Mouse (Mus musculus) left cerebral cortex, postnatal 36 days (tissue): Measurements from ENCODE around the gene Ift122. TPM values are rescaled to one million over a fixed set of nuclear protein-coding genes. Genes with fewer than 3 reads are reported as not detected.

Source experiments
- DNase-seq, 2 experiments: peaks; one replicate each; pipeline ENCODE4 v3.0.0; 2021 to 2022; ENCODE audit warnings: low spot score in 2 of 2, mixed read lengths in 1 of 2
- intact Hi-C: fragments of 180-260 bp; cut with DNase I; formaldehyde crosslinking; loops from one replicate; pipeline ENCODE4 v1.15.1; 2025
- total RNA-seq, 2 experiments: library from RNA; stranded (reverse); gene quantifications; 2 replicates each; pipeline ENCODE4 v1.2.3; 2021

The Ift122 gene
- total RNA-seq, 2 experiments from 2014 or later = 27.0 to 31.0 TPM

DNA sequence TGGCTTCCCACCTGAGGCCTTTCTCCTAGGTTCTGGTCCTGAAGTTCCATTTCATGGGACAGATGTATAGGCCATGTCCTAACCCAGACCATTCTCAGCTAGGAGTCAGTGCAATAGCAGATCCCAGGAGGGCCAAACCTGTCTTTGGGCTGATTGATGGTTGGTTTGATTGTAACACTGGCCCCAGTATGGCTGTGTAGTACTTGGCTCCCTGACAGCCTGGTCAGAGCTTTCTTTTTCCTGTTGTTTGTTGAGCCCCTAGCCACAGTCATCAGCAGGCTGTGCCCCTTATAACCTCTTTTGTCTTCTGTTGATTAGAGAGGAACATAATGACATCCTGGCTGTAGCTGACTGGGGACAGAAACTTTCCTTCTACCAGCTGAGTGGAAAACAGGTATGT lies 30.7 kb downstream of the Ift122 start:
- DNase-seq = no peak
- intact Hi-C loops = no loop called here

DNA sequence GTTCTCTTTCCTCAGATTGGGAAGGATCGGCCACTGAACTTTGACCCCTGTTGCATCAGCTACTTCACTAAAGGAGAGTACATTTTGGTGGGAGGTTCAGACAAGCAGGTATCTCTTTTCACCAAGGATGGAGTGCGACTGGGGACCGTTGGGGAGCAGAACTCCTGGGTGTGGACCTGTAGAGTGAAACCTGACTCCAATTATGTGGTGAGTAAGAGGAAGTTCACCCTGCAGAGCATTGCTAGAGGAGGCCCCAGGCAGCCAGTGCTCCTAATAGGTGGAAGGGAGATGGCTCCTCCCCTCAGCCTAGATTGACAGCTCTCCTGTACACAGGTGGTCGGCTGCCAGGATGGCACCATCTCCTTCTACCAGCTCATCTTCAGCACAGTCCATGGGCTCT lies 33.6 kb downstream of the Ift122 start:
- intact Hi-C loops = no loop called here
- no peak for DNase-seq

DNA sequence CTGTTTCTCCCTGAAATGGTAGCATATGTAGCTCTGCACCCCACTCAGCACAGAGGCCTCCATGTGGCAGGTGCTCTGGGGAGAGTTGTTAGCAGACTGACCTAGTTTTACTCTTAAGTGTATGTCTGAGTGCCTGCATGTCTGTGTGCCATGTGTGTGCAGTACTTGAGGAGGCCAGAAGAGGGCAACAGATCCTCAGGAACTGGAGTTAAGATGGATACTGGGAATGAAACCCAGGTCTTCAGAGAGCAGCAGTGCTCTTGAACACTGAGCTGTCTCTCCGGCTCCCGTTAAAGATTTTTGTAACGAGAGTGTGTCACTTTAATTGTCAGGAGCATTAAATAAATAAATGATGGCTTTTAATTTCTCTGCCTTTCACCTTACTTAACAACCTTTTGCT lies 35.0 kb downstream of the Ift122 start:
- intact Hi-C loops = no loop called here
- DNase-seq = no peak

DNA sequence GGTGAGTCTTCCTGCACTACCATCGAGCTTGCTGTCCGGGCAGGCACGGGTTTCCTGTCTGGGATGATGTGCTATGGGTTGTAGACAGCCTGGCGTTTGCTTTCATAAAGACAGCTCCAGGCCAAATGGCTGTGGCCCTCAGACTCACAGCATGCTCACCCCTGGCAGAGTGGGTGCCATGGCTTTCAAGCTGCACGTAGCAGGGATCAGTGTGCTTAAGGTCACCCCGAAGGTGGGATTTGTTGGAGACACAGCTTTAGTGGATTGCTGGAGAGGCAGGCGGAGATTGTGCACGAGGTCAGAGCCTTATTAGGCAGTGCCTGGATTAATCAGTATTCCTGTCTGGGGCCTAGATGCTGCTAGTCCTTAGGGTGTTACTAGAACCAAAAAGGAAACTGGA lies 37.3 kb downstream of the Ift122 start:
- intact Hi-C loops = no loop called here

DNA sequence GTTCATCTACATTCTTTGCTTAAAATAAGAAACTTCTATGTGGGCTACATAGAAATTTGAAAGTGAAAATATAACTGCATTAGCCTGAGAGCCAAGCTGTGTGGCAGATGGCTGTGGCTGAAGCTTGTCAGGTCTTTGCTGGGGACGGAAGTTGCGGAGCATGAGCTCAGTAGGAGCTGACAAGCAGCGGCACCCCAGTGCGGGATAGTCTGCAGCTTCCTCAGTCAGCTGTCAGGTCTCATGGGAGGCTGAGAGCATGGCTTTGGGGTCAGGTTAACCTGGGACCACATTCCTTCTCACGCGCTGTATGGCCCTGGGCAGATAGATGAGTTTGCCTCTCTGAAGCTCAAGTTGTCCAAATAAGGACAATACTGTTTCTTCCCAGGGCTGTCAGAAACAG lies 37.8 kb downstream of the Ift122 start:
- intact Hi-C loops = no loop called here
- peak; percentile 57 to 71 for DNase-seq

More for the DNA sequence above, 37.3 kb downstream of the Ift122 start:
- no peak for DNase-seq

DNA sequence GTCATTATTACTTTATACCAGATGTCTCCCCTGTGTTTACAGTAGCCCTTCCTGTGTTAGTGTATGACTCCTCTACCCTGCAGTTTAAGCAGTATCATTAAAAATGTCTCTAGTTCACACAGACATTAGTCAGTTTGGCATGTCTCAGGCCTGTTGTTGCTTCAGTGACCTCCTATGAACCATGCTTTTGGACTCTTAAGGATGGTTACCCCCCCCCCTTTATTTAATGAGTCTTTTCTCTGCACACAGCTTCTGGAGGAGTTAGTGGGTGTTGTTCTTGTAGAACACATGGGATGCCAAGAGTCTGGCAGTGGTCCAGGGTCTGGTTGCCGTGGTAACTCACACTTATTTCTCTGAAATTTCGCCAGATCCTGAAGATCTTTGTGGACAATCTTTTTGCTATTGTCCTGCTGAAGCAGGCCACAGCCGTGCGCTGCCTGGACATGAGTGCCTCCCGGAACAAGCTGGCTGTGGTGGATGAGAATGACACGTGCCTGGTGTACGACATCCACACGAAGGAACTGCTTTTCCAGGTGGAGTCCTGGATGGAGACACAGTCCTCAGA lies 38.3 kb downstream of the Ift122 start:
- intact Hi-C loops = no loop called here

DNA sequence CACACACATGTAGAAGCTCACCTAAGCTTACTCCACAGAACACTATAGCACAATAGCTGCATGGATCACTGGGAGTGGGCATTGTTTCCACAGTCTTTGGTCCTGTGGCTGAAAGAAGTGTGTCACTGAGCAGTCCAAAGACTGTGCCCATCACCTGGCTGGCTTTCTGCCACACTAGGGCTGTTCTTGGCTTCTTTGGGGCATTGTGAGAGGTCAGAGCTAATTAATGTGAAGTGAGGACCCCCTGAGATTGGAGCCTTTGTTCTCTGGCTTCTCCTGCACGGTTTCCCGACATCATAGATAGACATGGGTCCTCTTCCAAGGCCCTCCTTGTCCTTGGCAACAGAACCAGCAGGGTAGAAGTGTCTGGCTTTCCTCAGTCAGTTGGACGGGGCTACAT lies 39.1 kb downstream of the Ift122 start:
- DNase-seq = no peak
- intact Hi-C loops = no loop called here

More for the DNA sequence above, 38.3 kb downstream of the Ift122 start:
- peak; percentile 85 to 88 for DNase-seq

DNA sequence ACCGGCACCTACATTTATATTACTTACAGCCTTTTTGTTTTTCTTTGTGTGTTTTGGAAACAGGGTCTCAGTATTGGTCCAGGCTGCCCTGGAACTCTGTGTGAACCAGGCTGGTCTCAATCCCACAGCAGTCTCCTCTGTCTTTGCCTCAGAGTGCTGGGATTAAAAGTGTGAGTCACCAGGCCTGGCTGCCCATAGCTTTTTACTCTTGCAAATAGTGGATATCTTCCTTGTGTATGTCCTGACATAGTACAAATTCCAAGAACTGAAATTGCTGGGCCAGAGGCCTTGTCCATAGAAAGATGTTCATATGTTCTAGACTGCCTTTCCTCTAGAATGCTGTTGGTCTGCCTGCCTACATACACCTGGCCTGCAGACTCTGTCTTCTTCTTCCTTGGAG lies 43.1 kb downstream of the Ift122 start:
- no peak for DNase-seq
- intact Hi-C loops = no loop called here

DNA sequence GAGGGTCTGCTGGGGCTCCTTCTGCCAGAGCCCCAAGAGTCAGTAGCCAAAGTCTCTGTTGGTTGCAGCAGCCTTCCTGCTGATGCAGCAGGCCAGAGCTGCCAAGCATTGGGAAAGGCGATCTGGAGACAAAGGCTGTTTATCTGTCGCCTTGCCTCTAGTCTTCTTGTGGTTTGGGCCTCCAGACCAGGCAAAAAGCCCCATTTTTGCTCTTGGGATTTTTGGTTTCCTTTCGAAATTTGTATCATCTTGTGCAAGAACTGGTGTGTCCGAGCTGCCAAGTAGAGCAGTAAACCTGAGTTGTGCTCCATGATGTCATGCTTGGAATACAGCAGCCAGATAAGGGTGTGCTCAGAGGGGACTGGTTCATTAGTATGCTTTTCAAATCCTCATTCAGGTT lies 43.8 kb downstream of the Ift122 start:
- intact Hi-C loops = no loop called here
- no peak for DNase-seq

DNA sequence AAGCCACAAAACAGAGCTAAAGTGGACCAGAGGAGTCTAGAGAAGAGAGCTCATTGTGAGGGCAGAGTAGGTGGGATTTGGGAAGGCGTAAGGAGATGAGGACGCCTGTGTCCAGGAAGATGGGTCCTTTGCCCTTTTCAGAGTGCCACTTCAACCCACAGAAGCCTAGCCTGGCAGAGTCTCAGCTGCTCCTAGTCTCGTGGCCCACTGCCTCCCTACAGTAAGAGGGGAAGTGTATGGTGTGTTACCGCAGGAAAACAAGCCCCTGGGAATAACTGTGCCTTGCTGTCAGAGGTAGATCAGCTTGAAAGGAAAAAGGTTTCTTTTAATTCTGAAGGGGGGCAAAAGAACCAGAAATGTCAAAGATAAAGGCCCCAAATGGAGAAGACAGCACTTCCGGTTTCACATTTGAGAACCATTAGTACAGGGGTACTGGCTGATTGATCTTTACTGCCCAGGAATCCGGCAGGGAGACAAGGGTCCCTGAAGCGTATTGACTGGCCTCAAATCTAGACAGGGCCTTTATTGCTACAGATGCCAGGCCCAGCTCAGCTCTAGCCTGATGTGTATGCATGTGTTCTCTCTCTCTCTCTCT lies 44.8 kb downstream of the Ift122 start:
- intact Hi-C loops = no loop called here
- no peak for DNase-seq

DNA sequence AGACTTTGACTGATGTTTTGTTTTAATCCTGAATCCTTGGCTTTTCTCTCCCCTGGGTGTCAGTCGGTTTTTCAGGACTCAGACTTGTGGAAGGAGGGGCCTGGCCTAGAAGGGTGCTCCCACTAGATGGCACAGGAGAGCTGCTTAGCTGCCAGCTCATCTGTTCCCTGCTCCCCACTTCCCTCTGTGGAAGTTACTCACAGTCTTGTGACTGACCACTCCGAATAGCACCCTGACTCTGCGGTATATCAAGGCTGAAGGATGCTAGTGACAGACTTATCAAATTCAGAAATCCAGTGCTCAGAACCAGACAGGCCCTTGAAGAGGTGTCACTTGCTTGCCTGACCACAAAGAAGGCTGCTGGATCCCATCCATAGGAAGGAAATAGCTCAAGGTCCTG lies 47.8 kb downstream of the Ift122 start:
- DNase-seq = peak; percentile 74
- intact Hi-C loops = loop anchor here (2.0 to 10.0 kb wide), 5 partner anchors 46 to 241 kb away; partner anchors contain the start of genes Ift122, Mbd4 and Plxnd1

DNA sequence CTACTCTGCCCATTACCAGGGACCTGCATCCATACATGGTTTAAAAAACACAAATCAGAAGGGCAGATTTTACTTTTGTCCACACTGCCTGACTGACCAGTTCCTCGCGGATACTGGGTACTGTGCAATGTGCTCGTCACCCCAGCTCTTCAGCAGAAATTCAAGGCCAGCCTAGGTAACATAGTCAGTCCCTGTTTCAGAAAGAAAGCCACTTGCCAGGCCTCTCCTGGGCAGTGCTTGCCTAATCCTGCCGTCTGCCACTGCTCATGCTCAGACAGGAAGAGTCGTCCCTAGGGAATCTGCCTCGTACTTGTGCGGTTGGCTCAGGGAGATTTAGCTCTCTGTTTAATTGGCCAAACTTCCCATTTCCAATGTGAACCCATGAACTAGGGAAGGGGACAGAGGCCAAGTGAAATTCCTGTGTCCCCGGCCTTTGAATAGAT lies 48.2 kb downstream of the Ift122 start:
- intact Hi-C loops = loop anchor here (2.0 to 10.0 kb wide), 5 partner anchors 47 to 241 kb away; partner anchors contain the start of genes Ift122, Mbd4 and Plxnd1
- DNase-seq = no peak

DNA sequence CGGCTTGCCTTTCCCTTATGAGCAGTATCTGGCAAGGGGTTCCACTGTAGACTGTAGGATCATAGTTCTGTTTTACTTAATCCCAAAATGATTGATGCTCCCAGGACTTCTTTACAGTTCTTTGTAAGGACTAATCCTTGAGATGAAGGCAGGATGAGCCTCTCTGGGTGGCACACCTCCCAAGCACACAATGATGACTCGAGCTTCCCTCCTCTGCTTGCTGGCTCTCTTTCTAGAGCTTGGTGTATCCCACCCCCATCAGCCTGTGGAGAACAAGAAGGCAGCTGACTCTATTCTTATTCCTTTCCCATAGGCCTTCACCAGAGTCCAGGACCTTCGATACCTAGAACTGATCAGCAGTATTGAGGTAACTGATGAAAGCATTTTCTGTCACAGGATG lies 49.3 kb downstream of the Ift122 start:
- peak in 1 of 2 experiments; percentile 32 for DNase-seq
- intact Hi-C loops = loop anchor here (5.0 to 10.0 kb wide), 4 partner anchors 48 to 240 kb away; partner anchors contain the start of genes Ift122 and Mbd4

DNA sequence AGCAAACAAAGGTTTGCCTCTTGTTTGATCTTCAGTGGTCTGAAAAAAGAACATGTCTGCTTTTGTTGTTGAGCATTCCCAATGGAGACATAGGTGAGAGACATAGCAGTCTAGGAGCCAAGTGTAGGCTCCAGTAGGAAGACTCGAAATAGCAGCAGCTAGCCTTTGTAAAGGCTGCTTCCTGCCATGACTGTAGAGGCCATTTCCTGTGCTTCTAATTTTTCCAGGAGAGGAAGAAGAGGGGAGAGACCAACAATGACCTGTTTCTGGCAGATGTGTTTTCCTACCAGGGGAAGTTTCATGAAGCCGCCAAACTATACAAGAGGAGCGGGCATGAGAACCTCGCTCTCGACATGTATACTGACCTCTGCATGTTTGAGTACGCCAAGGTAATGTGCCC lies 52.3 kb downstream of the Ift122 start:
- DNase-seq = no peak
- intact Hi-C loops = loop anchor here (10.0 kb wide), 1 partner anchor 51 kb away; the partner anchor contains the start of genes Ift122 and Mbd4

DNA sequence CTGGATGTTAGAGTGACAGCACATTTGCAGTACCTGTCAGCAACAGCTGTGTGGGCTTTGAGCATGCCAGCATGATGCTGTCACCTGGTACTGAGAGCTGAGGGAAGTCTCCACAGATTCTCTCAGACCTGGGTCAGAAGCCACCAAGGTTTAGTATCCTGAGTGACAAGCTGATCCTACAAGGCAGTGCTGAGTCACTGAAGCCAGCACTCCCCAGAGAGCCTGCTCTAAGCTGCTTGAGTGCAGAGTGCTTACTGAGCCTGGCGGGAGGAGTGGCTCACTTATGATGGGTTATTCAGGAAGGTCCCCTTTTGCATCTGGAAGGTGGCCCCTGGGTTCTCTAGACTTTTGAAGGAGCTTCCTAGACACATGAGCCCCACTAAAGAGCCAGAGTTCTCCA lies 53.2 kb downstream of the Ift122 start:
- intact Hi-C loops = loop anchor here (10.0 kb wide), 1 partner anchor 52 kb away; the partner anchor contains the start of genes Ift122 and Mbd4
- DNase-seq = no peak

DNA sequence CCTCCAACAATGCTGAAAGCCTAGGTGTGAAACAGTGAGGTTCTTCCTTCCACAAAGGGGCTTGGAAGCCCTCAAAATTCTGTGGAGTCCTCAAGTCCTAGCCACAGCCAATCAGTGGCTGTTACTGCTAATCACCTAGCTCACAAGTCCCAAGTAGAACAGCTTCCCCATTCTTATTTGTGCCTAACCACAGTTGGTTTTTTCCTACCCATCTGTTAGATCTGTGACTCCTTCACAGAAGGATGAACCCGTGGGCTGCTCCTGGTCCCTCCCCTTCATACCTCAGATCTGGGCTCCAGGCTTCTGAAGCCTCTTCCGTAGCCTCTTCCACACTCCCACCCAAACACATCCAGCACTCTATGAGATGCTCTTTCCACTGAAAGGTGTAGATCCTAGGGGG lies 53.6 kb downstream of the Ift122 start:
- intact Hi-C loops = loop anchor here (10.0 kb wide), 1 partner anchor 52 kb away; the partner anchor contains the start of genes Ift122 and Mbd4
- DNase-seq = no peak

DNA sequence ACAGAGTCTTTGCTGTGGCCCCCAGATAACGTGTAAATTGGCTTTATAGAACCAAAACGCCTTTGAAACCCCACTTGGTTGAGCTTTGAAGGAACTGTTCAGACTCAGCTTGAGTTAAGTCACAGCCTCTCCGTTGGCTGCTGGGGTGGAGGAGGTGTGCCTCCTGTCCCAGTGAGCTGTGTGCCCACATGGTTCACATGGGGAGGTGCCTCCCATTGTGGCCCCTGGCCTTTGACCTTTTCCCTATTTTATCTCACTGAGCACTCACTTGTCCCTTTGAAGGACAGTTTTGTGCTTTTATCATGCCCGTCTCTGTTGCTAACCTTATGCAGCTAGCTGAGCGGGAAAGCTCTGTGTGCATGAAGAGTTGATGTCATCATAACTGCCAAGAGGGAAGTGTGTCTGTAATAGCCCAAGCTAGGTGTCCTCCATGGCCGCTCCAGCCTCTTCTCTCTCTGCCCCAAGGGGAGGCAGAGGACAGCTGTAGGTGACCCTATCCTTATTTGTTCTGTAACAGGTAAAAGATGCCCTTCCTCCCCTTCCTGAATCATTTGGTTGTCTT lies 55.2 kb downstream of the Ift122 start:
- intact Hi-C loops = loop anchor here (10.0 kb wide), 1 partner anchor 54 kb away; the partner anchor contains the start of genes Ift122 and Mbd4
- no peak for DNase-seq

DNA sequence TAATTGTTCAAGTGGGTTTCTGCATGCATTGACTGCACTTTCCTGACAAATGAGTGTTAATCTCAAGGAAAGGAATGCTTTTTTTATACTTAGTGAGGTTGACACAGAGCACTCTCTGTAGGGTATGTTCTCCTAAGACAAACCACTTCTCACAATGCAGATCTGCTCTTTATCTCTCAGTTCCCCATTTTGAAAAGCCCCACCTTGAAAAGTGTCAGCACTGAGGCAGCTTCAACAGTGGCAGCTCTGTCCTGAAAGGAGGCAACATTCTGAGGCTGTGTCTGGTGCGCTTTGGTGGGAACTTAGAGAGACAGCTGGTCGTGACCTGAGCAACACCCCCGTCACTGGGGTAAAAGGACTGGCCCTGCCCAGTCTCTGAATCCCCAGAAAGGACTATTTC lies 55.8 kb downstream of the Ift122 start:
- no peak for DNase-seq
- intact Hi-C loops = loop anchor here (10.0 kb wide), 1 partner anchor 54 kb away; the partner anchor contains the start of genes Ift122 and Mbd4

DNA sequence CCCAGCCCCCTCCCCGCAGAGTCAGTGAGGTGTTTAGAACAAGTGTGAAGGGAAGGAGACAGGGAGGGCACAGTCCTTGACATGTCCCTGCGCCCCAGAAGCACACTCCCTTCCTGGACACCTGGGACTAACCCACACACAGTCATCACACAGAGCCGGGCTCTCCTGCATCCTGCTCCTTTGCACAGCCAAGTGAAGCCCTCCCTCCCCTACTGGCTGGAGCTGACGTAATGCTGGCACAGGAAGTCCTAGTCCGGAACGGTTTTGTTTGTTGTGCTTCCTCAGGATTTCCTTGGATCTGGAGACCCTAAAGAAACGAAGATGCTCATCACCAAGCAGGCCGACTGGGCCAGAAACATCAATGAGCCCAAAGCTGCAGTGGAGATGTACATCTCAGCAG lies 56.7 kb downstream of the Ift122 start:
- intact Hi-C loops = loop anchor here (10.0 kb wide), 1 partner anchor 55 kb away; the partner anchor contains the start of genes Ift122 and Mbd4

DNA sequence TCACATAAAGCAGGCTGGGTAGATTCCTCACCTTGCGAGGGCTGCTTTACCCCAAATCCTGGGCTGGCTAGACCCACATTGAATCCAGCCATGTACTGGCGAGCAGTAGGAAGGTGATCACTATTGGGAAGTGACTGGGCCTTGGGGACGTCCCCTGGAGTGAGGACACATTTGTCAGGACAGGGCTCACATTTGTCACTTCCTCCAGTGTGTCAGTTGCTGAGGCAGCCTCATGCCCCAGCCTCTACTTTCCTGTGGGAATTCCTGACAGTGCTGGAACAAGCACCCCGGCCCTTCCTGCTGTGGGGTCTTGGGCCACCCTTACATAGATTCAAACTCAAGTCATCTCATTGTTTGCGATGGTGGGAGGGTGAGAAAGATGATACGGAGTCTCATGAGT lies 58.5 kb downstream of the Ift122 start:
- intact Hi-C loops = no loop called here
- no peak for DNase-seq

More for the DNA sequence above, 56.7 kb downstream of the Ift122 start:
- DNase-seq = no peak

DNA sequence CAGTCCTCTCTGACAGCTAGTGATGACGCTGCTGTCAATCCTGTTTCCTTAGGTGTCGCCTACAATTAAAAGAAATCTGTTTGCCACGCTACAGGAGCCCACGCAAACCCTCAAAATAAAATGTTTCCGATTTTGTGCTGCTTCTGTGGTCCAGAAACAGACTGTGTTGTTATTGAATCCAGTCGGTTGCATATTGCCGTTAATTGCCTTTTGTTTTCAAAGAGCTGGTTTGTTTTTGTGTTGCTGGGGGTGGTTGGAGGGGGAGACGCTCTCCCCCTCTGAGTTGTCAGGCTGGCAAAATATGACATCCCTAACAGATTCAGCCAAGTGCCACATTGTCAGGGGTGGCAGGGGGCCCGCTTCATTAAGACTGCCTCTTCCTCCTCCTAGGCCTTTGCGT lies 60.2 kb downstream of the Ift122 start:
- intact Hi-C loops = no loop called here
- no peak for DNase-seq
